Mouse (Mus musculus): ENCODE measurements around the gene Naa50.

- TF ChIP-seq POLR2A (IDR thresholded peaks at IDR 0.05; ENCODE audit: insufficient read depth, low read length) (no peak), CTCF (IDR thresholded peaks at IDR 0.05; ENCODE audit: low read depth, low read length) (no peak)
These were observed 50.4 kb downstream of the Naa50 start for GRCm38 (mm10) chr16:44190032-44190431.
